Mouse (Mus musculus): ENCODE results near the gene Glis1. TPM values are rescaled to one million over a fixed set of nuclear protein-coding genes. Genes with fewer than 3 reads are reported as not detected.

Gene Glis1
- polyA plus RNA-seq, 1 experiment from 2014 or later: 2.2 TPM

GRCm38 (mm10) chr4:107660649-107661048 lies 226.3 kb downstream of the Glis1 start:
- 98% methylated on average over 11 of the region's 11 CpGs for WGBS

DNA sequence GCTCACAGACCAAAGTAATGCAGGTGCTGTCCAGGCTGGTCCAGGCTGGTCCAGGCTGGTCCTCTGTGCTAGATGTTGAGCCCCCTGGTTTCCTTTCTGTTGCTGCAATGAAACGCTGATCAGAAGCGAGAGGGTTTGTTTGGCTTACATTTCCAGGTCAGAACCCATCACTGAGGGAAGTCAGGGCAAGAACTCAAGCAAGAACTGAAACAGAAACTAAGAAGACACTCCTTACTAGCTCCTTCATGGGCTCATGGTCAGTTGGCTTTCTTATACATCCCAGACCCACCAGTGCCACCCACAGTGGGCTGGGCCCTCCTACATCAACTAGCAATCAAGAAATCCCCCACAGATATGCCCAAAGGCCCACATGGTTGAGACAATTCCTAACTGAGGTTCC lies 234.1 kb downstream of the Glis1 start:
- Histone ChIP-seq H3K9me3 (replicated peaks) (no peaks in the 10 kb centered on the region), H3K27ac (replicated peaks) (no peak overlapping the region), H3K4me1 (peaks cover 6% of the 10 kb centered on the region), H3K4me3 (no peak overlapping the region), H3K27me3 (ENCODE audit: low read depth, poor library complexity, severe bottlenecking) (peaks cover 27% of the 10 kb centered on the region), H3K36me3 (no peaks in the 10 kb centered on the region)
- WGBS: 88% methylated on average over 2 of the region's 2 CpGs
- DNase-seq (ENCODE audit: low spot score): no peak

More at GRCm38 (mm10) chr4:107660649-107661048, 226.3 kb downstream of the Glis1 start:
- no peak overlapping the region for H3K4me3 ChIP-seq
- peaks cover 7% of the 10 kb centered on the region for H3K4me1 ChIP-seq
- no peaks in the 10 kb centered on the region for H3K27me3 ChIP-seq (ENCODE audit: low read depth, poor library complexity, severe bottlenecking)
- H3K36me3 ChIP-seq: no peaks in the 10 kb centered on the region
- DNase-seq (ENCODE audit: low spot score): no peak
- no peak overlapping the region for H3K27ac ChIP-seq (replicated peaks)
- H3K9me3 ChIP-seq (replicated peaks): no peaks in the 10 kb centered on the region

DNA sequence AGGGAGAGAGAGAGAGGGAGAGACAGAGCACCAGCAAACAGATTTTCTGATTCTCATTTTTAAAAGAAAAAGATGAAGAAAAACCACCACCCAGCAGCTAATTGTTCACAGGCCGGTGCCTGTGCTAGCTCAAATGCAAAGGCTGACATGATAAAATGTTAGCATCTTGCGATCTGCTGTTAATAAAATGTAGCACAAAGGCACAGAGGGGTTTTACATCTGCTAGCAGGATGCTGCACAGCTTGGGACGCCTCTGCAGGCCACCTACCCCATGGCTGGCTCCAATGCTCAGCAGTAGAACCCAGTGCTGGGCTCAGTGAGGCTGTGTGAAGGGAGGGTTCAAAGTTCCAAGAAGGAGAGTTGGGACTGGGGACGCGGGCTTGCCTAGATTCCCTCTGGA lies 236.3 kb downstream of the Glis1 start:
- Histone ChIP-seq H3K27ac (replicated peaks) (no peak overlapping the region), H3K9me3 (replicated peaks) (no peaks in the 10 kb centered on the region), H3K36me3 (no peaks in the 10 kb centered on the region), H3K27me3 (ENCODE audit: low read depth, poor library complexity, severe bottlenecking) (peaks cover 45% of the 10 kb centered on the region), H3K4me1 (peaks cover 20% of the 10 kb centered on the region), H3K4me3 (no peak overlapping the region)
- WGBS: 73% methylated on average over 5 of the region's 5 CpGs
- no peak for DNase-seq (ENCODE audit: low spot score)

GRCm38 (mm10) chr4:107673638-107674321 lies 239.4 kb downstream of the Glis1 start:
- 15% methylated on average over 23 of the region's 23 CpGs for WGBS
- Histone ChIP-seq H3K27me3 (ENCODE audit: low read depth, poor library complexity, severe bottlenecking) (peaks cover 76% of the 10 kb centered on the region), H3K27ac (replicated peaks) (peak overlapping the region; percentile 77)

GRCm38 (mm10) chr4:107674322-107674644 lies 239.9 kb downstream of the Glis1 start:
- peak overlapping the region; percentile 39 for H3K4me3 ChIP-seq
- WGBS: 33% methylated on average over 5 of the region's 5 CpGs
- H3K27me3 ChIP-seq (ENCODE audit: low read depth, poor library complexity, severe bottlenecking): peaks cover 81% of the 10 kb centered on the region

More at GRCm38 (mm10) chr4:107673638-107674321, 239.4 kb downstream of the Glis1 start:
- peak overlapping the region; percentile 39 for H3K4me3 ChIP-seq
- no peaks in the 10 kb centered on the region for H3K9me3 ChIP-seq (replicated peaks)
- H3K36me3 ChIP-seq: no peaks in the 10 kb centered on the region
- peaks cover 28% of the 10 kb centered on the region for H3K4me1 ChIP-seq
- peak; percentile 89 for DNase-seq (ENCODE audit: low spot score)

DNA sequence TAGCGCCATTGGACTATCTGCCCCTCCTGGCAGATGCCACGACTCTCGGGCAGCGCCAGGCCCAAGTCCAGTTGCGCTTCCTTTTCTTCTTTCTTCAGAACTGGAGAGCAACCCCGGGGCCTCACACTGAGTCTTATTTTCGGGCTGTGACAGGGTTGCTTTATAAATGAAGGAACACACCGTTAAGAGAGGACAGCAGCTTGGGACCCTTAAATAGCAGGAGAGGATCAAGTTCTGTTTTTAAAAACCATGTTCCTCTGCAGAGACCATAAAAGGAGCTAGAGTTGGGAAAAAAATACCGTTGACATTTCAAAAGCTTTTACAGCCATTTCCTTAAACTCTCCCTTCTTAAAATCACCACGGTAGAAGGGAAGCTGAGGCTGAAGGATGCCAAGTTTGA lies 241.3 kb downstream of the Glis1 start:
- DNase-seq (ENCODE audit: low spot score): no peak
- H3K27ac ChIP-seq (replicated peaks): no peak overlapping the region
- peaks cover 46% of the 10 kb centered on the region for H3K4me1 ChIP-seq
- peaks cover 92% of the 10 kb centered on the region for H3K27me3 ChIP-seq (ENCODE audit: low read depth, poor library complexity, severe bottlenecking)
- H3K36me3 ChIP-seq: no peaks in the 10 kb centered on the region
- WGBS: 74% methylated on average over 10 of the region's 10 CpGs
- no peak overlapping the region for H3K4me3 ChIP-seq
- no peaks in the 10 kb centered on the region for H3K9me3 ChIP-seq (replicated peaks)

More at GRCm38 (mm10) chr4:107674322-107674644, 239.9 kb downstream of the Glis1 start:
- H3K27ac ChIP-seq (replicated peaks): peak overlapping the region; percentile 77
- H3K4me1 ChIP-seq: peaks cover 33% of the 10 kb centered on the region
- no peaks in the 10 kb centered on the region for H3K9me3 ChIP-seq (replicated peaks)
- H3K36me3 ChIP-seq: no peaks in the 10 kb centered on the region
- no peak for DNase-seq (ENCODE audit: low spot score)

DNA sequence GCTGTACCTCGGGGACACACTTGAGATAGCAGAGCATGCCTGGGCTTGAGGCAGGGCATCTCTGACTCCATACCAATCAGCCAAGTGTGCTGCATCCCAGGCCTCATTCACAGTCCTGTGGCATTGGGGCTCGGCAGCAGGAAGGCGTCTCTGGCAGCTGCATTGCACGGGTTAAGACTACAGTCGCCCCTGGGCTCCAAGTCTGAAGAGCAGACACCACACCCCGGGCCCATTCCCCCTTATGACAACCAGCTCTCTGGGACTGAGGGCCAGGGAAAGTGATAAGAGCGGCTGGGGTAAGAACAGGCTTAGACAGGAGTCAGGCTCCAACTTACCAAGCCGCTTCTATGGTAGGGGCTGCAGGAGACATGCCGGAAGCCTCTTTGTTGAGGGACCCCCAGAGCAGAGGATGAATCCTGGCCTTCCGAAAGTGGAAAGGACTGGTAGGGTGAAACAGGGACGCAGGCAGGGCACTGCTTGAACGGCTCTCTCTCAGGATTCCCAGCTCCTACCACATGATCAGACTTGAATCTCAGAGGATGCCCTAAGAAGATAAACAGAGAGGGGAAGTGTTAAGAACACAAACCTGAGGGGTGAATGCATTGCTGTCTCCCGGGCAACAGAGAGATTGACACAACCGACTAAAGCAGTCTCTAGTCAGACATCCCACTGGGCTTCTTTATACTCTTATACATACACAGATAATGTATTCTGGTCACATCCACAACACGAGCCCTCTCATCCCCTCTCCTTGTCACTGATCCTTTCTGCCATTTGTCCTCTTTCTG lies 246.1 kb downstream of the Glis1 start:
- peak overlapping the region; percentile 40 for H3K4me3 ChIP-seq
- peaks cover 40% of the 10 kb centered on the region for H3K4me1 ChIP-seq
- H3K27me3 ChIP-seq (ENCODE audit: low read depth, poor library complexity, severe bottlenecking): peaks cover 82% of the 10 kb centered on the region
- peaks cover 10% of the 10 kb centered on the region for H3K9me3 ChIP-seq (replicated peaks)
- WGBS: 32% methylated on average over 15 of the region's 15 CpGs
- peak overlapping the region; percentile 85 for H3K27ac ChIP-seq (replicated peaks)
- peak; percentile 76 for DNase-seq (ENCODE audit: low spot score)
- H3K36me3 ChIP-seq: no peaks in the 10 kb centered on the region

DNA sequence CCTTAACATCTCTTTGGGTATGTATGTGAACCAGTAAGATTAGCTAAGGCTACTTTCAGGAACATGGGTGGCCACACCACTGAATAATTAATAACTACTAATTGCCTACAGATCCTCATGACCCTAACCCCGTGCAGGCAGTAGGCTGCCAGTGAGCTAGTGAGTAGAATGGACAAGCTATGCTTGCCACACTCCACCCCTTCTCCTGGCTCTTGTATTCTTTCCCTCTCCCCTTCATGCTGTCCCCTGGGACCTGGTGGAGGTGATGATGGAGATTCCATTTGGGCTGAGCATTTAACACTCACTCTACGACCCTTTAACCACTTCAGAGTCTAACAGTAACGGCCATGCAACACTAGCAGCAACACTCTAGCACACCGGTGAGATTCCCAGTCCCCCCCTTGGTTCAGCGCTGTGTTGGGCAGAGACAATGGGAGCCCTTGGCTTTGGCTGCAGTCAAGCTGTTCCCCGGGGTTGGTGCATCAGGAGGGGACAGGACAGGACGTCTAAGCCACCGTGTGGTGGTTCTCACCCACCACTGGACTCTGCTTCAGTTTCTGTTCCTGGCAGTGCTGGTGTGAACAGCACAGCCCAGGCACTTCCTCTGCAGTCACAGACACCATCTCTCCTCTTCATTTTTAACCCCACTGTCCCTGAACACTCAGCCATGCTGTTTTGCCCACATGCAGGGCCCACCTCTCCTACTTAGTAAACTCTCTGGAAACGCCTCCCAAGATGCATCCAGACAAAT lies 246.9 kb downstream of the Glis1 start:
- Histone ChIP-seq H3K4me3 (peak overlapping the region; percentile 40), H3K27ac (replicated peaks) (peak overlapping the region; percentile 85), H3K27me3 (ENCODE audit: low read depth, poor library complexity, severe bottlenecking) (peaks cover 82% of the 10 kb centered on the region), H3K4me1 (peaks cover 35% of the 10 kb centered on the region), H3K9me3 (replicated peaks) (peaks cover 10% of the 10 kb centered on the region), H3K36me3 (no peaks in the 10 kb centered on the region)
- WGBS: 31% methylated on average over 9 of the region's 9 CpGs
- no peak for DNase-seq (ENCODE audit: low spot score)

DNA sequence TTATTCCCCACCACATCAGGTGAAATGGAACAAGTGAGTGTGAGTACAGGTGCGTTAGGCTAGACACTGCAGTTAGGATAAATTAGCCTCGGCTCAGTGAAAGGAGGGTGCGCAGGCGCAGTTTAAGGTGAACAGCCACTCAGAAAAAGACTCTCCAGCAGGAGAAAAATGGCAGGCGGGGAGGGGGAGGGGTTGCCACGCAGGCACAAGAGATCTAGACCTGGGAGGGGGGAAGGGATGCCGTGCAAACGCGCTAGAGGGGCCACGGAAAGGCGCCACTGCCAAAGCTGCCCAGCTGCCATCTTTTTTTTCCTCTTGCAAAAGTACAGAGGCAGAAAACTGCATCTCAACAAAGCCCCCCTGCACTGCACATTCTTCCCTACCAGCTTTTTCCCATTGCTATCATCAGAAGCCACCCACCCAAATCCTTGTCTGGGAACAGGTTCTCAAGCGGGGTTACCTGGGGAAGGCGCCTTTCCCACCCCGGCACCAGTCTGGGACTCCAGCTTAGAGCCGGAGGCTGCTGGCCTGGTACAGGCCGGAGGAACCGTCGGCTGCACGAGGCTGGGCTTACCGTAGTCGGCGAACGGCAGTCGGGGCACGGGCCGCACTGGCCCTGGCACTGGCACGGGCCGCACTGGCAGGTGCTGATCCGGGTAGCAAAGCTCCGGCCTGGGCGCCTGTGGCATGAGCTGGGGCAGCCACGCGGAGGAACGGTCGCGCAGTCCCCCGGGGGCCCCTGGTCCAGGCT lies 248.8 kb downstream of the Glis1 start:
- Histone ChIP-seq H3K27me3 (ENCODE audit: low read depth, poor library complexity, severe bottlenecking) (peaks cover 70% of the 10 kb centered on the region), H3K4me1 (peaks cover 46% of the 10 kb centered on the region), H3K36me3 (no peaks in the 10 kb centered on the region), H3K4me3 (no peak overlapping the region), H3K9me3 (replicated peaks) (peaks cover 10% of the 10 kb centered on the region), H3K27ac (replicated peaks) (peak overlapping the region; percentile 33)
- 92% methylated on average over 37 of the region's 37 CpGs for WGBS
- no peak for DNase-seq (ENCODE audit: low spot score)

- Histone ChIP-seq H3K4me1 (peaks cover 46% of the 10 kb centered on the region), H3K9me3 (replicated peaks) (peaks cover 10% of the 10 kb centered on the region), H3K36me3 (no peaks in the 10 kb centered on the region), H3K27ac (replicated peaks) (peak within 1 kb of the TSS; percentile 33), H3K27me3 (ENCODE audit: low read depth, poor library complexity, severe bottlenecking) (peaks cover 63% of the 10 kb centered on the region), H3K4me3 (no peak within 1 kb of the TSS)
- 92% methylated on average over 14 of the region's 14 CpGs for WGBS
- DNase-seq (ENCODE audit: low spot score): no peak
Observed at GRCm38 (mm10) chr4:107684130-107684529, 249.7 kb downstream of the Glis1 start, which contains the start of gene Dmrtb1. Dmrtb1 (minus strand) TSS chr4:107684230.
